ENCODE assay signal across 8 mouse cellular contexts in the genomic region with DNA sequence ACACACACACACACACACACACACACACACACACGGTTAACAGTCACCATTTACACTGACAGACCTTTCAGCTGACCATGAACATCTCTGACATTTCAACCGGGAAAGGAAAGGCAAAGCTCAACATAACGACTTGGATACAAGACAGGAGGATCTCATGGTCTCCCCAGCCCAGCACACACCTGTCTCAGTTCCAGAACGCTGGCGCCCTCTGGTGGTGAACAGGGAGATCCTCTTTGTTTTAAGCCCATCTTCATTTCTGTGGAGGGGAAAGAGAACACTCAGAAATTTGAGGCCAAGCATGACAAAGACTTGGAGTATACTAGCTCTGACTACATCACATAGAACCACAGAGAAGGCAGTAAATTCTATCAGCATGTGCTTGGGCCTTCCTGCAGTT.
A peak's percentile ranks its signal among the peaks of the same experiment; 100 is the strongest.
DNase-seq lines count a peak whose midpoint lies in the region; ATAC-seq and TF ChIP-seq lines count a peak whose summit lies in the region.

No protein-coding gene starts in this region.

- no peak overlapping the region for H3K27ac ChIP-seq in kidney, adult 2 months (ENCODE audit: insufficient read depth, low read depth, low read length)
- H3K27ac ChIP-seq in liver, embryonic 11.5 days (ENCODE audit: low read depth, low read length), result no peak overlapping the region
- no peak overlapping the region for H3K27ac ChIP-seq in neural tube, embryonic 12.5 days
- no peak overlapping the region for H3K27ac ChIP-seq in stomach, embryonic 16.5 days (ENCODE audit: low read length)

- H3K4me2 ChIP-seq in liver, embryonic 11.5 days, result no peak overlapping the region
- H3K4me2 ChIP-seq in neural tube, embryonic 12.5 days (replicated peaks), result no peak overlapping the region
- H3K4me2 ChIP-seq in stomach, embryonic 16.5 days (ENCODE audit: low read depth, low read length), result no peak overlapping the region

- H3K9ac ChIP-seq in liver, embryonic 11.5 days (ENCODE audit: low read depth, low read length), result no peak overlapping the region
- no peak overlapping the region for H3K9ac ChIP-seq in neural tube, embryonic 12.5 days
- H3K9ac ChIP-seq in stomach, embryonic 16.5 days (ENCODE audit: low read length), result no peak overlapping the region

- no peaks in the 10 kb centered on the region for H3K36me3 ChIP-seq in kidney, adult 2 months (ENCODE audit: control insufficient read depth, insufficient read depth, low read length)
- no peaks in the 10 kb centered on the region for H3K36me3 ChIP-seq in liver, embryonic 11.5 days (ENCODE audit: control insufficient read depth, insufficient read depth, low read length)
- H3K36me3 ChIP-seq in neural tube, embryonic 12.5 days, result no peaks in the 10 kb centered on the region
- H3K36me3 ChIP-seq in stomach, embryonic 16.5 days (ENCODE audit: control insufficient read depth, insufficient read depth, low read length), result peaks cover 6% of the 10 kb centered on the region; the same call in 1 of the 2 replicates

- H3K27me3 ChIP-seq in kidney, adult 2 months (replicated peaks; ENCODE audit: control insufficient read depth, insufficient read depth, low read length), result no peaks in the 10 kb centered on the region
- H3K27me3 ChIP-seq in liver, embryonic 11.5 days (replicated peaks; ENCODE audit: control insufficient read depth, insufficient read depth, low read length), result no peaks in the 10 kb centered on the region
- H3K27me3 ChIP-seq in neural tube, embryonic 12.5 days (replicated peaks), result no peaks in the 10 kb centered on the region
- H3K27me3 ChIP-seq in stomach, embryonic 16.5 days (ENCODE audit: control insufficient read depth, insufficient read depth, low read length), result no peaks in the 10 kb centered on the region

- no peak for TF ChIP-seq POLR2A in kidney, adult 2 months (IDR thresholded peaks at IDR 0.05; ENCODE audit: low read depth, low read length)

- 5% methylated on average over 5 of the region's 5 CpGs for WGBS in kidney, adult 2 months
- 13% methylated on average over 5 of the region's 5 CpGs for WGBS in liver, embryonic 11.5 days
- 11% methylated on average over 5 of the region's 5 CpGs for WGBS in neural tube, embryonic 12.5 days
- WGBS in stomach, embryonic 16.5 days, result 8% methylated on average over 5 of the region's 5 CpGs

- H3K9me3 ChIP-seq in liver, embryonic 11.5 days (ENCODE audit: control insufficient read depth, low read length), result no peaks in the 10 kb centered on the region
- no peaks in the 10 kb centered on the region for H3K9me3 ChIP-seq in neural tube, embryonic 12.5 days
- no peaks in the 10 kb centered on the region for H3K9me3 ChIP-seq in stomach, embryonic 16.5 days (replicated peaks; ENCODE audit: control insufficient read depth, low read length)

- peak; percentile 85 to 92 for DNase-seq in left cerebral cortex, adult 18-20 months (ENCODE audit: low spot score in 2 of 2)
- no peak for DNase-seq in left cerebral cortex, adult 11 months (ENCODE audit: low spot score)
- DNase-seq in cerebellum, postnatal 4 days (ENCODE audit: low spot score in 2 of 2), result peak; percentile 88 to 89
- peak; percentile 86 for DNase-seq in gastrocnemius, postnatal 10 days
- peak; percentile 79 for DNase-seq in kidney, adult 2 months
- DNase-seq in liver, embryonic 11.5 days (ENCODE audit: low spot score), result peak; percentile 74

- H3K4me3 ChIP-seq in kidney, adult 2 months (ENCODE audit: insufficient read depth, low read depth, low read length), result no peak overlapping the region
- H3K4me3 ChIP-seq in liver, embryonic 11.5 days (ENCODE audit: low read depth, low read length), result no peak overlapping the region
- H3K4me3 ChIP-seq in neural tube, embryonic 12.5 days, result no peak overlapping the region
- no peak overlapping the region for H3K4me3 ChIP-seq in stomach, embryonic 16.5 days (replicated peaks; ENCODE audit: low read length)

- peak; percentile 88 for TF ChIP-seq CTCF in kidney, adult 2 months (conservative IDR thresholded peaks at IDR 0.05; ENCODE audit: insufficient read depth, insufficient read length, low read depth, low read length)

- ATAC-seq in liver, embryonic 11.5 days (replicated peaks; ENCODE audit: low FRiP score), result peak; percentile 68
- ATAC-seq in neural tube, embryonic 12.5 days (ENCODE audit: low FRiP score, low read depth), result peak; percentile 81; the same call in 1 of the 2 replicates
- 0 out of 2 replicates have a peak, but pooled peaks have one; percentile 58 for ATAC-seq in stomach, embryonic 16.5 days (ENCODE audit: insufficient read depth, low FRiP score)

- no peaks in the 10 kb centered on the region for H3K4me1 ChIP-seq in kidney, adult 2 months (ENCODE audit: control insufficient read depth, insufficient read depth, low read length)
- H3K4me1 ChIP-seq in liver, embryonic 11.5 days (replicated peaks; ENCODE audit: control insufficient read depth, insufficient read depth, low read length), result no peaks in the 10 kb centered on the region
- H3K4me1 ChIP-seq in neural tube, embryonic 12.5 days, result peaks cover 4% of the 10 kb centered on the region; the same call in 1 of the 2 replicates
- no peaks in the 10 kb centered on the region for H3K4me1 ChIP-seq in stomach, embryonic 16.5 days (ENCODE audit: control insufficient read depth, insufficient read depth, low read length)
